Mouse (Mus musculus): ENCODE data around the gene Hist1h3d.

DNA sequence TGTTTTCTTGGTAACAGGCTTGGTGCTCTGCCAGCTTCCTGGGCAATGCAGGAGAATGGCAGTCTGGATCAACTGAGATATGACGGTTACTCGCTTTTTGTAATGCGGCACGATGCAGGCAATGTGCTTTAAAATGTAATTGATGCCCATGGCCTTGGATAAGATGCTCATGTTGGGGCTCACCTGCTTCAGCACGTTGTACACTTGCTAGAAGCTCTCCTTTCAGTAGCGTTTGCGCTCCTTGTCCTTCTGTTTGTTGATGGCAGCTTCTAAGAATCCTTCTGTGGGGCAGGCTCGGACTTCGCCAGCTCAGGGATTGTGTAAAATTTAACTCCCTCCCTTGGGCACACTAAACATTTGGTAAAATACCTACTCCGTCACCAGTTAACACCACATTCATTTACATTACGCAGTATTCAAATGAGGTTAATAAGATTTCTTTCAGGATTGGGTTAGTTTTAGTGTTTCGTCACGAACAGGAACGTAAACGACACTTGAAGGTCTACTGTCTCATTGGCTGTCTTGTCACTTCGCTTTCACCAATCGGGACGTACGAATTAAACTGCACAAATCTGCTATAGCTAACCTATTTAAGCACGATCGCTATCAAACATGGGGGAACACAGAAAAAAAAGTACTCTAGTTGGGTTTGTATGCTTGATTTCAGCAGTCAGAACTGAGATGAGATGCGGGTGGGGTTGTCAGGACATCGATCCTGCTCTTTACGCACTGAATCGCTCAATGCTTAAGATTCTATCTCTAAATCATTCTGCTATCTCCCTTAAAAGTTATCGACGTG is 45.4 kb downstream of the Hist1h3d start, which contains the start of gene Hist1h2be:
- TF ChIP-seq CTCF (IDR thresholded peaks at IDR 0.05; ENCODE audit: low read depth) (no peak), EP300 (IDR thresholded peaks at IDR 0.05; ENCODE audit: low read depth) (peak; percentile 12; the same call in 1 of the 2 replicates)

Measured in liver, embryonic 14.5 days (tissue).